Mouse (Mus musculus) cerebellum, adult 2 months (tissue): ENCODE results near the gene Akap17b. TPM values are rescaled to one million over a fixed set of nuclear protein-coding genes. Genes with fewer than 3 reads are reported as not detected.

Source experiments
- DNase-seq, 2 experiments: peaks; one replicate each; pipeline ENCODE4 v3.0.0; 2021
- H3K27ac ChIP-seq: fragments of 200-500 bp; 2 replicates; pipeline ENCODE4 v1.5.1; 2012; ENCODE audit warnings: low read length, control low read depth, inconsistent platforms; ENCODE audit not compliant: insufficient read depth
- H3K27me3 ChIP-seq: fragments of 200-500 bp; 2 replicates; pipeline ENCODE4 v1.6.1; 2012; ENCODE audit warnings: inconsistent platforms, mild to moderate bottlenecking, low read length, moderate library complexity; ENCODE audit not compliant: control insufficient read depth, insufficient read depth
- H3K4me1 ChIP-seq: fragments of 200-500 bp; 2 replicates; pipeline ENCODE4 v1.6.1; 2011; ENCODE audit warnings: low read length; ENCODE audit not compliant: control insufficient read depth, insufficient read depth
- H3K4me3 ChIP-seq: fragments of 200-500 bp; replicated peaks from 2 replicates; pipeline ENCODE3; 2011; ENCODE audit warnings: mild to moderate bottlenecking, low read depth, low read length, control low read depth; ENCODE audit not compliant: insufficient read depth
- CTCF ChIP-seq: fragments of 200-500 bp; IDR thresholded peaks from 2 replicates; pipeline ENCODE4 v1.5.1; 2011; ENCODE audit warnings: low read depth, mild to moderate bottlenecking, control low read depth, low read length, moderate library complexity, borderline replicate concordance; ENCODE audit not compliant: insufficient read depth
- POLR2A ChIP-seq: fragments of 200-500 bp; IDR thresholded peaks from 2 replicates; pipeline ENCODE4 v1.6.1; 2011; ENCODE audit warnings: low read length, control low read depth, borderline replicate concordance; ENCODE audit not compliant: insufficient read depth
- WGBS: fragments of 180-500 bp; shearing (Covaris S2); methylation state at CpG from one replicate; pipeline ENCODE4 v1.1.7; 2018; 5-methylcytosine and 5-hydroxymethylcytosine counted together
- polyA plus RNA-seq: library from polyadenylated mRNA; depleted of rRNA; stranded (reverse); fragments of >200 nt; gene quantifications from 2 replicates; pipeline ENCODE4 v1.2.3, GENCODE M21; 2012; rRNA removed

Akap17b gene
- polyA plus RNA-seq, 1 experiment = 9.7 TPM

- H3K4me3 ChIP-seq = no peak overlapping the region
- H3K4me1 ChIP-seq = no peaks in the 10 kb centered on the region
- no peaks in the 10 kb centered on the region for H3K27me3 ChIP-seq
- TF ChIP-seq CTCF = no peak
- TF ChIP-seq POLR2A = no peak
- DNase-seq = no peak
- no peak overlapping the region for H3K27ac ChIP-seq
- 61% methylated on average over 4 of the region's 4 CpGs for WGBS
Measured at GRCm38 (mm10) chrX:36560170-36560569, 85.0 kb downstream of the Akap17b start.

Other genes starting within 250 kb of the Akap17b start
- not detected in 2 replicates for gene Gm6268, start 244.1 kb downstream of the Akap17b start, polyA plus RNA-seq
- 1.6 and 2.0 TPM in 2 replicates for gene Gm14569, start 153.6 kb downstream of the Akap17b start, polyA plus RNA-seq
- gene Pgrmc1, start 47.2 kb downstream of the Akap17b start, polyA plus RNA-seq = 159 and 168 TPM in 2 replicates
- gene Slc25a43, start 98.3 kb upstream of the Akap17b start, polyA plus RNA-seq = 0.40 and 0.54 TPM in 2 replicates
- 684 and 752 TPM in 2 replicates for gene Slc25a5, start 150.3 kb upstream of the Akap17b start, polyA plus RNA-seq
- gene Ube2a, start 228.5 kb upstream of the Akap17b start, polyA plus RNA-seq = 39.8 and 41.1 TPM in 2 replicates
- gene C330007P06Rik, start 228.7 kb upstream of the Akap17b start, polyA plus RNA-seq = 28.8 and 30.2 TPM in 2 replicates